Mouse (Mus musculus) liver, embryonic 16.5 days (tissue): ENCODE measurements around the gene Anapc15-ps. TPM values are rescaled to one million over a fixed set of nuclear protein-coding genes. Genes with fewer than 3 reads are reported as not detected.

Experiments
- ATAC-seq: fragments of 200-750 bp; cut with Nextera tagmentation; 2 replicates; pipeline ENCODE4 v1.8.0; 2017; ENCODE audit warnings: low read depth, mild to moderate bottlenecking, moderate number of reproducible peaks, moderate library complexity
- H3K27ac ChIP-seq: fragments of 300-500 bp; sonication (generic); 2 replicates; pipeline ENCODE4 v1.5.1; 2014; ENCODE audit warnings: mild to moderate bottlenecking, low read length
- H3K27me3 ChIP-seq: fragments of 300-500 bp; sonication (generic); 2 replicates; pipeline ENCODE4 v1.6.1; 2014; ENCODE audit warnings: low read depth, low read length, mixed read lengths; ENCODE audit not compliant: control insufficient read depth, insufficient read depth
- H3K36me3 ChIP-seq: fragments of 300-500 bp; sonication (generic); 2 replicates; pipeline ENCODE4 v1.6.1; 2014; ENCODE audit warnings: mild to moderate bottlenecking; ENCODE audit not compliant: control insufficient read depth, insufficient read depth
- H3K4me1 ChIP-seq: fragments of 300-500 bp; sonication (generic); 2 replicates; pipeline ENCODE4 v1.6.1; 2014; ENCODE audit warnings: low read depth, low read length, mixed read lengths; ENCODE audit not compliant: control insufficient read depth
- H3K4me2 ChIP-seq: fragments of 300-500 bp; sonication (generic); 2 replicates; pipeline ENCODE4 v1.6.1; 2014; ENCODE audit warnings: low read depth, low read length, mixed read lengths
- H3K4me3 ChIP-seq: fragments of 300-500 bp; sonication (generic); 2 replicates; pipeline ENCODE4 v1.5.1; 2014; ENCODE audit warnings: low read depth, mild to moderate bottlenecking, low read length
- H3K9ac ChIP-seq: fragments of 300-500 bp; sonication (generic); 2 replicates; pipeline ENCODE4 v1.6.1; 2014; ENCODE audit warnings: low read depth, low read length
- H3K9me3 ChIP-seq: fragments of 300-500 bp; sonication (generic); replicated peaks from 2 replicates; pipeline ENCODE4 v1.6.1; 2016; ENCODE audit warnings: low read length; ENCODE audit not compliant: control insufficient read depth
- WGBS: fragments of 180-500 bp; shearing (Covaris S2); extraction: QIAGEN DNeasy Blood & Tissue Kit; methylation state at CpG from one replicate; pipeline ENCODE4 v1.1.7; 2014; ENCODE audit not compliant: insufficient replicate concordance; 5-methylcytosine and 5-hydroxymethylcytosine counted together
- polyA plus RNA-seq: library from polyadenylated mRNA; unstranded; fragments of >200 nt; fragmentation: Nextera tagmentation; extraction: Ambion mirVana; gene quantifications from 2 replicates; pipeline ENCODE4 v1.2.1, GENCODE M21; 2015

The Anapc15-ps gene
- polyA plus RNA-seq, 1 experiment from 2014 or later, result not detected

DNA sequence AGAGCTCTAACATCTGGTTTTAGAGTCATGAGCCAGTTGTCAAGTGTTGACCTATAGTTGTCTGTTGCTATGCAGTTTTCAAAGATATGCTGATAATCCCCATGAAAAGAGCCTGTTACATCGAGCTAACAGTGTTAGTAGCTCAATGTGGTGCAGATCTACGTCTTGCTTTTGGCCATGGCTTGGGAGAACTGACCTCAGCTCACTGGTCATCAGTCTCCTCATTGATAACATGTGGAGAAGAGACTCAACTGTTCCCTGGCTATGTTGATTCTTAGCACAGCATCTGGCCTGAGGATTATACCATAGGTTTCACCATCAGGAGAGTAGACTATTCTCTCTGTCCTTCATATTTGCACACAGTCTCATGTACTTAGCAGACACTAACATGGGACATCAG is 6.5 kb downstream of the Anapc15-ps start:
- WGBS, result 54% methylated on average over 2 of the region's 2 CpGs
- no peak overlapping the region for H3K4me3 ChIP-seq
- no peaks in the 10 kb centered on the region for H3K4me1 ChIP-seq
- no peak overlapping the region for H3K4me2 ChIP-seq
- H3K27me3 ChIP-seq, result no peaks in the 10 kb centered on the region
- H3K27ac ChIP-seq, result no peak overlapping the region
- no peak for ATAC-seq
- H3K36me3 ChIP-seq, result no peaks in the 10 kb centered on the region
- no peak overlapping the region for H3K9ac ChIP-seq
- no peaks in the 10 kb centered on the region for H3K9me3 ChIP-seq

- no peak overlapping the region for H3K4me3 ChIP-seq
- no peaks in the 10 kb centered on the region for H3K27me3 ChIP-seq
- H3K4me2 ChIP-seq, result no peak overlapping the region
- no peak for ATAC-seq
- H3K9me3 ChIP-seq, result no peaks in the 10 kb centered on the region
- no peaks in the 10 kb centered on the region for H3K36me3 ChIP-seq
- no peak overlapping the region for H3K9ac ChIP-seq
- 52% methylated on average over 11 of the region's 11 CpGs for WGBS
- no peak overlapping the region for H3K27ac ChIP-seq
- no peaks in the 10 kb centered on the region for H3K4me1 ChIP-seq
Measured at GRCm38 (mm10) chr10:95665426-95665990, 7.7 kb downstream of the Anapc15-ps start.

- no peaks in the 10 kb centered on the region for H3K27me3 ChIP-seq
- WGBS, result 64% methylated on average over 3 of the region's 3 CpGs
- H3K27ac ChIP-seq, result no peak overlapping the region
- no peaks in the 10 kb centered on the region for H3K9me3 ChIP-seq
- no peak overlapping the region for H3K4me3 ChIP-seq
- no peak for ATAC-seq
- no peaks in the 10 kb centered on the region; the same call in 1 of the 2 replicates for H3K4me1 ChIP-seq
- no peak overlapping the region for H3K9ac ChIP-seq
- H3K4me2 ChIP-seq, result no peak overlapping the region
- H3K36me3 ChIP-seq, result no peaks in the 10 kb centered on the region
Measured at GRCm38 (mm10) chr10:95664613-95665012, 8.6 kb downstream of the Anapc15-ps start.

- 57% methylated on average over 6 of the region's 6 CpGs for WGBS
- no peaks in the 10 kb centered on the region; the same call in 1 of the 2 replicates for H3K4me1 ChIP-seq
Measured at GRCm38 (mm10) chr10:95660356-95660755, 12.9 kb downstream of the Anapc15-ps start.

DNA sequence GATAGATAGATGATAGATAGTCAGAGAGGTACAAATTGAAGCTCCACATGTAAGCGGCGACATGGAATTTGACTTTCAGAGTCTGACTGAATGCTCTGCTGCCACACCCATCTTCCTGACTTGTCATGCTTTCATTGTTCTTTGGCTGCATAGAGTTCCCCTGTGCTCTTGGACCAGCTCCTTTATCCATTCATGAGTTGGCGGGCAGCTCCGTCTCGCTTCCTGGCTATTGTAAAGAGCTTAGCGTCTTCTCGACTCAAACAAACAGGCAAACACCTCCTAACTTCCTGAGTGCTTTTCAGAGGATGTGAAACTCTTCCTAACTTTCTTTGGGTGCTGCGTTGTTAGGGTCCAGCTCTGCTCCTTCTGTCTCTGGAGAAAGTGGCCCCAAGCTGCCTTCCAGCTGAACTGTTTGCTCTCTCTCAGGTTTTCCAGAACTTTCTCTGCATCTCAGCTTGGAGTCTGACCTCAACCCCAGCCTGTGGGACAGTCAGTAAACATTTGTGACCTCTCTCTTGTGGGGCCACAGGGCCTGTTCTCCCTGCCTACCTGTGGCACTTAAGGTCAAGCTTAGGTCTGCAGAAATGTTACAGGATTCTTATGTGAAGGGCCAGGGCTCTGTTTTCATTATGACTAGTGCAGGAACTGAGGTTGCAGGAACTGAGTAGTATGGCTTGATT is 13.6 kb downstream of the Anapc15-ps start:
- H3K27ac ChIP-seq, result no peak overlapping the region
- WGBS, result 42% methylated on average over 8 of the region's 8 CpGs

More at GRCm38 (mm10) chr10:95660356-95660755, 12.9 kb downstream of the Anapc15-ps start:
- ATAC-seq, result no peak
- no peaks in the 10 kb centered on the region for H3K36me3 ChIP-seq
- no peak overlapping the region for H3K4me2 ChIP-seq
- no peak overlapping the region for H3K9ac ChIP-seq
- H3K27me3 ChIP-seq, result no peaks in the 10 kb centered on the region
- no peak overlapping the region for H3K27ac ChIP-seq
- no peaks in the 10 kb centered on the region for H3K9me3 ChIP-seq
- H3K4me3 ChIP-seq, result no peak overlapping the region

DNA sequence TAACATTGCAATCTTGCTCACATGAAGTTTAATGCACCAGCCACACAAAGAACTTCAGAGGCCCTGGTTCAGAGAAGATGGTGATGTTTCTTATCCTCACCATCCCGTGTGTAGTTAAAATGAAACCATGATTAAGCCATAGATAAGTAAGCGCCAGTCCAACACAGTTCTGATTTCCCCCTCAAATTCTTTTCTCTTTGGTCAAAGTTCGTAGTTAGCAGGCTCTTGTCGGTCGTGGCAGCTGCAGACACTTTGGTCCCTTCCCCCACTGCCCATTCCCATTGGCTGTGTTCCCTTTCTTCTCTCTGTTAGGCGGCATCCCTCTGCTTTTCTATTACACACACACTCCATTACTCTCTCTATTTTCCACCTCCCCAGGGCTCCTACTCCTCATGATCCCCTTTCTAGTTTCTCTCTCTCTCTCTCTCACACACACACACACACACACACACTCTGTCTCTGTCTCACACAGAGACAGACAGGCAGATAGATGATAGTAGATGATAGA is 14.4 kb downstream of the Anapc15-ps start:
- ATAC-seq, result no peak
- no peak overlapping the region for H3K9ac ChIP-seq
- 30% methylated on average over 6 of the region's 6 CpGs for WGBS
- no peak overlapping the region for H3K4me3 ChIP-seq
- H3K36me3 ChIP-seq, result no peaks in the 10 kb centered on the region
- no peaks in the 10 kb centered on the region for H3K9me3 ChIP-seq
- no peaks in the 10 kb centered on the region; the same call in 1 of the 2 replicates for H3K4me1 ChIP-seq
- no peaks in the 10 kb centered on the region for H3K27me3 ChIP-seq
- H3K4me2 ChIP-seq, result no peak overlapping the region
- no peak overlapping the region for H3K27ac ChIP-seq

More for the DNA sequence above, 13.6 kb downstream of the Anapc15-ps start:
- Histone ChIP-seq H3K36me3 (no peaks in the 10 kb centered on the region), H3K27me3 (no peaks in the 10 kb centered on the region), H3K4me3 (no peak overlapping the region), H3K9me3 (no peaks in the 10 kb centered on the region), H3K4me2 (no peak overlapping the region), H3K9ac (no peak overlapping the region), H3K4me1 (no peaks in the 10 kb centered on the region; the same call in 1 of the 2 replicates)
- ATAC-seq, result peak; percentile 45; the same call in 1 of the 2 replicates

- Histone ChIP-seq H3K27ac (no peak overlapping the region), H3K4me1 (no peaks in the 10 kb centered on the region; the same call in 1 of the 2 replicates), H3K9ac (no peak overlapping the region), H3K4me3 (no peak overlapping the region), H3K36me3 (no peaks in the 10 kb centered on the region), H3K4me2 (no peak overlapping the region), H3K9me3 (no peaks in the 10 kb centered on the region), H3K27me3 (no peaks in the 10 kb centered on the region)
- 0 out of 2 replicates have a peak, but pooled peaks have one; percentile 9 for ATAC-seq
- 55% methylated on average over 10 of the region's 10 CpGs for WGBS
Measured at GRCm38 (mm10) chr10:95656236-95657225, 16.7 kb downstream of the Anapc15-ps start.

GRCm38 (mm10) chr10:95652131-95652530 is 21.1 kb downstream of the Anapc15-ps start:
- Histone ChIP-seq H3K4me3 (no peak overlapping the region), H3K27me3 (no peaks in the 10 kb centered on the region), H3K4me2 (no peak overlapping the region), H3K4me1 (peaks cover under 1% of the 10 kb centered on the region; the same call in 1 of the 2 replicates), H3K36me3 (no peaks in the 10 kb centered on the region), H3K27ac (no peak overlapping the region), H3K9me3 (no peaks in the 10 kb centered on the region), H3K9ac (no peak overlapping the region)
- ATAC-seq, result no peak
- WGBS, result 65% methylated on average over 5 of the region's 5 CpGs
